Mouse (Mus musculus) heart, embryonic 10.5 days (tissue): Measurements from ENCODE around the gene Mucl3. TPM values are rescaled to one million over a fixed set of nuclear protein-coding genes. Genes with fewer than 3 reads are reported as not detected.

Experiments
- DNase-seq: peaks from one replicate; pipeline ENCODE4 v3.0.0-alpha.2; 2017; ENCODE audit warnings: low spot score
- H3K27ac ChIP-seq: fragments of 300-500 bp; sonication (generic); 2 replicates; pipeline ENCODE4 v1.5.1; 2016; ENCODE audit warnings: mild to moderate bottlenecking
- H3K27me3 ChIP-seq: fragments of 300-500 bp; sonication (generic); 2 replicates; pipeline ENCODE4 v1.6.1; 2016; ENCODE audit warnings: mild to moderate bottlenecking; ENCODE audit not compliant: poor library complexity, insufficient read depth, severe bottlenecking
- H3K36me3 ChIP-seq: fragments of 300-500 bp; sonication (generic); 2 replicates; pipeline ENCODE4 v1.6.1; 2016; ENCODE audit warnings: mild to moderate bottlenecking, moderate library complexity
- H3K4me1 ChIP-seq: fragments of 300-500 bp; sonication (generic); 2 replicates; pipeline ENCODE4 v1.6.1; 2016; ENCODE audit warnings: mild to moderate bottlenecking
- H3K4me3 ChIP-seq: fragments of 300-500 bp; sonication (generic); 2 replicates; pipeline ENCODE4 v1.5.1; 2016; ENCODE audit warnings: mild to moderate bottlenecking, moderate library complexity
- H3K9me3 ChIP-seq: fragments of 300-500 bp; sonication (generic); 2 replicates; pipeline ENCODE4 v1.6.1; 2016; ENCODE audit warnings: mild to moderate bottlenecking, moderate library complexity
- WGBS: fragments of 180-500 bp; shearing (Covaris S2); methylation state at CpG from one replicate; pipeline ENCODE4 v1.1.7; 2016; 5-methylcytosine and 5-hydroxymethylcytosine counted together
- polyA plus RNA-seq: library from polyadenylated mRNA; unstranded; fragments of >200 nt; fragmentation: Nextera tagmentation; extraction: Ambion mirVana; gene quantifications from 2 replicates; pipeline ENCODE4 v1.2.1, GENCODE M21; 2016

Gene Mucl3
- polyA plus RNA-seq, 1 experiment from 2014 or later: 0.60 TPM

DNA sequence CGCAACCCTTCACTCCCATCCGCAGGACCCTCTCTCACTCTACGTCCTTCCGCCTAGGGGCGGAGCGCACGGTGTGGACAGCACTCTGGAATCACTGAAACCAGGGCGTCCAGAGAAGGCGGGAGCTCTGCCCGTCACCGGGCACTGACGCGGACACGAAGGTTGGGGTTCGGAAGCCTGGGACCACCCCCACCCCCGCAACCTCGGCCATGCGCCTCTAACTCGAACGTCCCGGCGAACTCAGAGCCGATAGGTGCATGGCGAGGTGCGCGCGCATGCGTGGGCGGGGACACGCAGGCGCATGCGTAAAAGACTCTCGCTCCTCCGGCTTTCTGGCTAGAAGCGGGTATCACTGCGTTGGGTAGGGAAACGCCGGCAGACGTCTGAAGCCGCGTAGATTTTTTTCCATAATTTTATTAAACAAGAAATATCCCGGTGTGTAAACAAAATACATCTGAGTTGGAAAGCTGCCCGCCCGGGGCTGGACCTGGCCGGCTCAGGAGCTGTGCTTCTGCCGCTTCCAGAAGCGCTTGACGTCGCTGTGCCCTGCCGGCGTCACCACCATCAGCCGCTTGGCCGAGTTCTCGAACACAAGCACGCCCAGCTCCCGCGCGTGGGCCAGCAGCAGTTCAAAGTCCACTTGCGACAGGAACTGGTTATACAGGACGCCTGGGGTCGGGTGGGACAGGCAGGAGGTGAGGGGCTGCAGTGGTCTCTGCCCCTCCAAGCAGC lies 24.0 kb upstream of the Mucl3 start, which contains the start of gene Vars2:
Gene Vars2 (minus strand): TSS at position 259 of the 732 bp plus-strand sequence.
- Histone ChIP-seq H3K36me3 (peaks cover 54% of the 10 kb centered on the region), H3K27me3 (no peaks in the 10 kb centered on the region)
- under 1% methylated on average over 61 of the region's 61 CpGs for WGBS

DNA sequence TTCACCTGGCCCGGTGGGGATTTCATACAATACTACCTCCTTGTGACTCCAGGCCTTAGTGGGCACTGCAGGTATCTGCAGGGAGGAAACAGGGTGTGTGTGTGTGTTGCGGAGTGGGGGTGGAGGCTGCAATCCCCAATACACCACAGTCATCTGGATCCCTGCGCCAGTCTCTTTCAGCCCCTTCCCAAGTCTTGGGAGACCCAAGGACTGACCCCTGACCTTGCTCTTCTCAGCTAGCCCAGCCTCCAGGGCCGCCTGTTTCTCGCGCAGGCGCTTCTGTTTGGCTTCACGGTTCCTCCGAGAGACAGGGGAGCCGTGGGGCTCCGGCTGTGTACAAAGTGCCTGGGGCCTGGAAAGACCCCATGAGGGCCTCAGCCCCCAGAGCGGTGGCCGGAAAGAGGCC lies 23.4 kb upstream of the Mucl3 start:
- DNase-seq: peak; percentile 80
- WGBS: 5% methylated on average over 13 of the region's 13 CpGs
- H3K36me3 ChIP-seq: peaks cover 57% of the 10 kb centered on the region

More for the DNA sequence above, 24.0 kb upstream of the Mucl3 start, which contains the start of gene Vars2:
- H3K4me3 ChIP-seq: peak within 1 kb of the TSS; percentile 76
- peak within 1 kb of the TSS; percentile 93 for H3K27ac ChIP-seq
- peak; percentile 96 for DNase-seq
- peaks cover 13% of the 10 kb centered on the region for H3K4me1 ChIP-seq
- no peaks in the 10 kb centered on the region for H3K9me3 ChIP-seq

DNA sequence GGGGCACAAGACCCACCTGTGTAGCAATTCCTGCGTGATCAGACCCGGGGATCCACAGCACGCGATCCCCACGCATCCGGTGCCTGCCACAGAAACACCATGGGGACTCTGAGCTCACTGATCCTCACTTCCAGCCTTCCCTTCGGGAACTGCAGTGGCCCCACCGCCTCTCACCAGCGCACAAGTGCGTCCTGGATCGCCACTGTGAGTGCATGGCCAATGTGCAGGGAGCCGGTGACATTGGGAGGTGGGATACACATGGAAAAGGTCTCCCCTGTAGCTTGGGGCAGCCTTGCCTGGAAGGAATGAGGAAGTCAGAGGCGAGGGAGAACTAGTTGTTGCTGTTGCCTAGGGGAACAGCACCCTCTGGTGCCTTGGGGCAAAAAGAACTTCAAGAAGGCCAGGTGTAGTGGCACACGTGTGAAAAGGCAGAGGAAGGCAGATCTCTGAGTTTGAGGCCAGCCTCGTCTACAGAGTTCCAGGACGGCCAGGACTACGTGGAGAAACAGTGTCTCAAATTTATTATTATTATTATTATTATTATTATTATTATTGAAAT lies 22.5 kb upstream of the Mucl3 start:
- H3K4me3 ChIP-seq: no peak overlapping the region
- WGBS: 82% methylated on average over 17 of the region's 17 CpGs

More for the DNA sequence above, 23.4 kb upstream of the Mucl3 start:
- Histone ChIP-seq H3K9me3 (no peaks in the 10 kb centered on the region), H3K4me3 (peak overlapping the region; percentile 76), H3K27me3 (no peaks in the 10 kb centered on the region), H3K27ac (peak overlapping the region; percentile 93), H3K4me1 (peaks cover 11% of the 10 kb centered on the region)

DNA sequence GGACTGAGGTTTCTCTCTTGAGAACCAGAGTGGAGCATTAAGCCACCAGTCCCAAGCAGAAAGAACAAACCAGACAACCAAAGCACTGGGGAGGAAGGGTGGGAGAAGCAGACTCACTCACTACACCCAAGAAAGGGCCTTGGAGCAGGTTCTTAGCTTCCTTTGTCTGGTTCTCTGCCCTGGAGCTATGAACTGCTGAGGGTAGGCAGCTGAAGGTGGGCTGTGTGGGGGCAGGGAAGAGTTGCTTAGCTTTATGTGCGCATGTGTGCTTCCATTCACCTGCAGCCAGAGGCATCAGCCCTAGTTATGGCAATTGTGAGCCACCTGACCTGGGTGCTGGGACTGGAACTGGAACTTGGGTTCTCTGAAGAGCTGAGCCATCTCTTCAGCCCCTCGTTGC lies 9.6 kb upstream of the Mucl3 start:
- Histone ChIP-seq H3K4me3 (no peak overlapping the region), H3K27me3 (peaks cover 5% of the 10 kb centered on the region), H3K9me3 (no peaks in the 10 kb centered on the region), H3K4me1 (no peaks in the 10 kb centered on the region), H3K27ac (no peak overlapping the region), H3K36me3 (peaks cover 34% of the 10 kb centered on the region)
- 79% methylated on average over 2 of the region's 2 CpGs for WGBS
- no peak for DNase-seq

More for the DNA sequence above, 22.5 kb upstream of the Mucl3 start:
- Histone ChIP-seq H3K9me3 (no peaks in the 10 kb centered on the region), H3K27ac (no peak overlapping the region), H3K36me3 (peaks cover 61% of the 10 kb centered on the region), H3K4me1 (peaks cover 11% of the 10 kb centered on the region), H3K27me3 (no peaks in the 10 kb centered on the region)
- DNase-seq: no peak

DNA sequence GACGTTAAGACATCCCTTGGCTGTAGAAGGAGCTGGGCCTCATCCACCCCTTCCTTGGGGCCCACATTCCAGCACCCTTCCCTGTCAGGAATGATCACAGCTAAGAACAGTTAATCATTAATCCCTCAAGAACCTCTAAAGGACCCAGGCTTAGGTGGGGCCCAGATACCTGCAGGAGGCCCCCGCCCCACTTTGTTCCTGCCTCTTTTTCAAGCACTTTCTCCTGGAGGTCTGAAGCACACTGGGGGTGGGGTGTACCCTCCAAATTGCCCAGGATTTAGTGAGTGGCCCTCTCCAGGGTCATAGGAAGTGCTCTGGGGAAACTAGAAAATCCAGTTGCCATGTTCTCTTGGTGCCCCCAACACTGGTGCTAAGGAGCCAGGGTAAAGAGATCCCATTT lies 5.9 kb upstream of the Mucl3 start:
- Histone ChIP-seq H3K9me3 (no peaks in the 10 kb centered on the region), H3K36me3 (no peaks in the 10 kb centered on the region), H3K27ac (no peak overlapping the region), H3K4me3 (no peak overlapping the region), H3K4me1 (no peaks in the 10 kb centered on the region), H3K27me3 (peaks cover 5% of the 10 kb centered on the region)
- 56% methylated on average over 2 of the region's 2 CpGs for WGBS
- DNase-seq: no peak

DNA sequence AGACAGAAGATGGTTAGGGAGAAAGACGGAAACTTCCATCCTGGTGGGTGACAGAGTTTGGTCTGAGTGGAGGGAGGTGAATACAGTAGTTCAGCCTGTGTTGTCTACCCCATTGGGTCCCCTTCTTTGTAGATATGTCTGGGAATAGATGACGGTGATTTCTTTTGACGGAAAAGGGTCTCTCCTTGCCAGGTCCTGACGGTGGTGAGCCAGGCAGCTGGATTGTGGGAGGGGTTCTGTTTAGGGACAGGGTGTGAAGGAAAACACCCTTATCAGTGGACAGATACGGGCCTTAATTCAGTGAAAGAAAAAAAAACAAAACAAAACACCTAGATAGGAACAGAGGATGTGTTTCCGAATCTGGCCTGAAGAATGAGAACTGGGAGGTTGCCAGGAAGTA lies 4.1 kb downstream of the Mucl3 start:
- H3K4me3 ChIP-seq: peak overlapping the region; percentile 44
- 42% methylated on average over 6 of the region's 6 CpGs for WGBS
- H3K36me3 ChIP-seq: no peaks in the 10 kb centered on the region
- no peak for DNase-seq
- peaks cover 18% of the 10 kb centered on the region for H3K4me1 ChIP-seq
- H3K27ac ChIP-seq: peak overlapping the region; percentile 53
- H3K27me3 ChIP-seq: peaks cover 46% of the 10 kb centered on the region; the same call in 1 of the 2 replicates
- no peaks in the 10 kb centered on the region for H3K9me3 ChIP-seq

DNA sequence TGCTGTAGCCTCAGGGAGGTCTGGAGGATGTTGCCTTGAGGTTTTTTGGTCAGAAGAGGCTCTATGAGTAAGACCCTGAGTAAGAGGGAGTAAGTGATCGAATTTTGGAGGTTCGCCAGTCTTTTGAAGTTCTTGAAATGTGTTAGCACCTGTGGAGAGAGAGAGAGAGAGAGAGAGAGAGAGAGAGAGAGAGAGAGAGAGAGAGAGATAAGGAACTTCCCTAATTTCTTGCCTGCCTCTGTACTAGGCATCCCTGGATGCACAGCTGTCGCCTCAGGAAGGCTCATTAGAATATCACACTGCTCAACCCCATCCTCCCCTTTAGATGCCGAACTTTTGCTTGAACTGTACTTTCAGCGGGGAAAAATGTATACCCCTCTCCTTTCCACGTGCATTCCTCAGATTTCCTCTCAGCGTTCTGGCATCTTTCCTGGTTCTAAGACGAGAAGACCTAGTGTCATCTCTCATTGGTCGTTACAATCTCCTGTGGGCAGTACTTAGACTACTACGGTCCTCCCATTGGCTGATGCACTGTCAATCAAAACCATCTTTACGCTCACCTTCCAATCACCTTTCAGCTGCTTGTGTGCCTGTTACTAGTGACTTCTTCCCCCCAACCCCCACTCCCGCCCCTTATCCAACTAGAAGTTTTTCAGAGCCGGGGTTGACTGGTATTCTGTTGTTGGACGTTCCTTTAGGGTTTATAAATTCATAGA lies 4.9 kb downstream of the Mucl3 start:
- peaks cover 24% of the 10 kb centered on the region for H3K4me1 ChIP-seq
- DNase-seq: peak; percentile 93
- WGBS: 14% methylated on average over 14 of the region's 14 CpGs
- peak overlapping the region; percentile 44 for H3K4me3 ChIP-seq
- H3K9me3 ChIP-seq: no peaks in the 10 kb centered on the region
- H3K27me3 ChIP-seq: peaks cover 40% of the 10 kb centered on the region; the same call in 1 of the 2 replicates
- H3K36me3 ChIP-seq: no peaks in the 10 kb centered on the region
- H3K27ac ChIP-seq: peak overlapping the region; percentile 53

DNA sequence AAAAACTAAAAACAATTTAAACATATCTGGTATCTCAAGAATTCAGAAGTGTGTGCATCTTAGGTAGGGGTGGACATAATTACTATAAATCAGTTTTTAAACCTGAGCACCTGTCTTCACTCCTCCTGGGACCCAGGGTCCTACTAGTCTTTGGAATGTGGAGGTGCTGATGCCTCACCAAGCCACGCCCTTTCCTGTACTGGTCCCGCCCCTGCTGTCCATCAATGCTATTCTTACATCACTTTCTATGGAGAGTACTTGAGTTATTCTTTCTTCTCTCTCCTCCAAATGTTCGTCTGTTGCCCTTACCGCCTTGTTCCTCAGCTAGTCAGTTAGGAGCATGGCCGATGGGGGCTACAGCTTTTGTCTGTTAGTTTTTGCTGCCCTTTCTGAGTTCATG lies 7.1 kb downstream of the Mucl3 start:
- 35% methylated on average over 5 of the region's 5 CpGs for WGBS
- Histone ChIP-seq H3K4me1 (peaks cover 24% of the 10 kb centered on the region), H3K9me3 (no peaks in the 10 kb centered on the region), H3K36me3 (no peaks in the 10 kb centered on the region), H3K4me3 (no peak overlapping the region; the same call in 1 of the 2 replicates), H3K27ac (no peak overlapping the region), H3K27me3 (peaks cover 19% of the 10 kb centered on the region; the same call in 1 of the 2 replicates)
- no peak for DNase-seq

DNA sequence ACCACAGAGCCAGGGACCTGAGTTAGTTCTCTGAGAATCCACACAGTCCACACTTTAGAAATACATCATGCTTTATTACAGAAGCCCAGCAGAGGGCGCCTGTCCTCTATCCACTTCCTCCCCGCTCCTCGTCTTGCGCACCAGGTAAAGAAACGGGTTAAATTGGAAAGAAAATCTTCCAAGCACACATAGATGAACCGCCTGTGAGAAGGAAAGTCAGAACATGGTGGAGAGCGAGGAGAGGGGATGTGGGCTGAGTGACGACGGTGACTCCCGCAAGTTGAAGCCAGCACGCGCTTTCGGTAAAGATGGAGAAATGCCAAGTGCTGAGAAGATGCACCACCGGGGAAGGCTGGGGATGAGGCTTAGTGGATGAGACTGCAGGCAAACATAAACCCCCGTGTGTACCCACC lies 7.8 kb downstream of the Mucl3 start:
- Histone ChIP-seq H3K27ac (no peak overlapping the region), H3K4me1 (peaks cover 24% of the 10 kb centered on the region), H3K36me3 (no peaks in the 10 kb centered on the region), H3K4me3 (peak overlapping the region; percentile 52), H3K27me3 (peaks cover 17% of the 10 kb centered on the region; the same call in 1 of the 2 replicates), H3K9me3 (no peaks in the 10 kb centered on the region)
- WGBS: 2% methylated on average over 15 of the region's 15 CpGs
- no peak for DNase-seq

DNA sequence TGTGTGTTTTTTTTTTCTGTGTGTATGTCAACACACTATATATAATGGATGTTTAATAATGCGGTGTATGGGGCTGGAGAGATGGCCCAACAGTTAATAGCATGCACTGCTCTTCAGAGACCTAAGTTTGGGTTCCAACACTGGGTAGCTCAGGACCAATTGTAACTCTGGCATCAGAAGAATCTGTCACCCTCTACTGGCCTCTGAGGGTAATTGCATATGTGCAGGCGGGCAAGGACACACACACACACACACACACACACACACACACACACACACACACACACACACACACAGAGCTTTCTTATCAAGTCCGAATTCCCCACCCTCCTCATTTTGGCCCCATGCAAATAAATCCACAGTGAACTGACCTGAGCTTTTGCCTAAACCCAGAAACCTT lies 8.3 kb downstream of the Mucl3 start:
- WGBS: 66% methylated on average over 3 of the region's 3 CpGs
- H3K27me3 ChIP-seq: peaks cover 17% of the 10 kb centered on the region; the same call in 1 of the 2 replicates
- H3K4me1 ChIP-seq: peaks cover 24% of the 10 kb centered on the region
- no peak overlapping the region for H3K4me3 ChIP-seq
- H3K36me3 ChIP-seq: no peaks in the 10 kb centered on the region
- DNase-seq: no peak
- H3K9me3 ChIP-seq: no peaks in the 10 kb centered on the region
- no peak overlapping the region for H3K27ac ChIP-seq

DNA sequence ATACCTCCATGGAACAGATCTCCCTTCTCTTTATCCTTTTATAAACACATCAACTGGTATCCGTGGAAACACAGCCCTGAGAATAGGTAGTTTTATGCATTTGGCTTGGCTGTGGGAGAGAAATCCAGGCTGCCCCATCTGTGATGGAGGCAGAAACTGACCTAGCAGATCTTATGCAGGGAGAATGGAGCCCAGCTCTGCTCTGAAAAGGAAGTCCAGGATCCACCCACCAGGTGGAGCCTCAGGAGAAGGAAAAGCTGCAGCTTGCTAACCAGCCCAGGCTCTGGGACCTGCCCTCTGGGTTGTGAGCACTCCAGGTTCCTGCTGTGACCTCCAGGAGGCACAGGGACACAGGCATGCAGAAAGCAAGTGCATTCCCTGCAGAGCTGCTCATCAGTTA lies 9.5 kb downstream of the Mucl3 start:
- peaks cover 17% of the 10 kb centered on the region; the same call in 1 of the 2 replicates for H3K27me3 ChIP-seq
- no peak for DNase-seq
- H3K9me3 ChIP-seq: no peaks in the 10 kb centered on the region
- H3K27ac ChIP-seq: no peak overlapping the region
- H3K4me3 ChIP-seq: no peak overlapping the region
- H3K4me1 ChIP-seq: peaks cover 19% of the 10 kb centered on the region
- H3K36me3 ChIP-seq: no peaks in the 10 kb centered on the region
- 20% methylated on average over 1 of the region's 1 CpGs for WGBS

DNA sequence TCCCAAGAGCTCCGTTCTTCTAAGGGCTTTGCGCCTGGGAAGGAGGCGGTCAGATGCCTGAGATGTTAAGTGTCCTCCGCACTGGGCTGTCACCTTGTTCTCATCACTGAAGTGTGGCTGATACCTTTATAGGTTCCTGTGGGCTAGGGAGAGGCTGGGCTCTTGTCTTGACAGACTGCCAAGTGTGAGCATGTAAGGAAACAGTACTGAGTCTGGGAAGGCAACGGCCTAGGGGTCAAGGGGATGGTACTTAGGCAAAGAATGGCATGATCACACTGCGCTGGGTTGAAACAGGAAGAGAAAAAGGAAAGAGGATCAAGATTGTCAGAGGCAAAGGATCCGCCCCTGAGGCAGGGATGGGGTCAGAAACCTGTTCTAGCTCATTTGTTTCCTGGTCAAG lies 17.0 kb downstream of the Mucl3 start, which contains the start of gene Gm9573:
Gene Gm9573 (minus strand): TSS at position 101 of the 400 bp plus-strand sequence.
- WGBS: 70% methylated on average over 7 of the region's 7 CpGs
- Histone ChIP-seq H3K27ac (no peak within 1 kb of the TSS), H3K4me3 (no peak within 1 kb of the TSS), H3K9me3 (no peaks in the 10 kb centered on the region), H3K4me1 (peaks cover 3% of the 10 kb centered on the region; the same call in 1 of the 2 replicates), H3K27me3 (no peaks in the 10 kb centered on the region), H3K36me3 (no peaks in the 10 kb centered on the region)
- DNase-seq: no peak

DNA sequence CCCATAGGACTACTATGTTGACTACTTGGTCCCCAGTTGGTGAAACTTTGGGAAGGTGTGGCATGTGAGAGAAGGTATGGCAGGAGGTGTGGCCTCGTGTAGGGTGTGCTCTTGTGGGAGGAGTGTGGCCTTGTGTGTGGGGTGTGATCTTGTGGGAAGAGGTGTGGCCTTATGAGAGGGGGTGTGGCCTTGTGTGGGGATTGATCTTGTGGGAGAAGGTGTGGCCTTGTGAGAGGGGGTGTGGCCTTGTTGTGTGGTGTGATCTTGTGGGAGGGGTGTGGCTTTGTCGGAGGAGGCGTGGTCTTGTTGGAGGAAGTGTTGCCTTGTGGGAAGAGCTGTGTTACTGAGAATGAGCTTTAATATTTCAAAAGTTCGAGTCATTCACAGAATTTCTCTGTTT lies 26.4 kb downstream of the Mucl3 start:
- H3K27ac ChIP-seq: no peak overlapping the region
- no peak overlapping the region for H3K4me3 ChIP-seq
- no peak for DNase-seq
- WGBS: 63% methylated on average over 4 of the region's 4 CpGs
- no peaks in the 10 kb centered on the region for H3K4me1 ChIP-seq
- no peaks in the 10 kb centered on the region for H3K36me3 ChIP-seq
- H3K9me3 ChIP-seq: no peaks in the 10 kb centered on the region
- no peaks in the 10 kb centered on the region for H3K27me3 ChIP-seq
